Comparison of ENCODE assay signal across 24 mouse cellular contexts in genomic region chr13:57169621-57170020, GRCm38 (mm10).
DNase-seq lines count a peak whose midpoint lies in the region; ATAC-seq and TF ChIP-seq lines count a peak whose summit lies in the region.
"Had no signal": no experiment of that assay in that cellular context is flagged by ENCODE, and none has a peak within 500 bp of the region (broad histone marks: within the 10 kb centered on the region; RNA-seq: fewer than 3 reads in every experiment).

No protein-coding gene starts in this region.

- H3K27ac ChIP-seq in forebrain, embryonic 11.5 days (ENCODE audit: low read depth, low read length), result no peak overlapping the region
- no peak overlapping the region for H3K27ac ChIP-seq in forebrain, postnatal 0 days (ENCODE audit: low read depth, low read length)
- no peak overlapping the region for H3K27ac ChIP-seq in hindbrain, embryonic 14.5 days
- no peak overlapping the region for H3K27ac ChIP-seq in intestine, embryonic 16.5 days (ENCODE audit: low read length)
- H3K27ac ChIP-seq: embryonic facial prominence, embryonic 15.5 days; hindbrain, embryonic 10.5 days; limb, embryonic 15.5 days; liver, embryonic 14.5 days; stomach, postnatal 0 days had no signal

- no peaks in the 10 kb centered on the region for H3K36me3 ChIP-seq in forebrain, embryonic 11.5 days (ENCODE audit: control insufficient read depth, insufficient read depth, low read length)
- no peaks in the 10 kb centered on the region for H3K36me3 ChIP-seq in forebrain, postnatal 0 days (ENCODE audit: insufficient read depth)
- no peaks in the 10 kb centered on the region for H3K36me3 ChIP-seq in hindbrain, embryonic 14.5 days (replicated peaks; ENCODE audit: control insufficient read depth, insufficient read depth)
- no peaks in the 10 kb centered on the region for H3K36me3 ChIP-seq in intestine, embryonic 16.5 days (ENCODE audit: control insufficient read depth, insufficient read depth, low read length)
- H3K36me3 ChIP-seq: embryonic facial prominence, embryonic 15.5 days; heart, embryonic 12.5 days; hindbrain, embryonic 10.5 days; limb, embryonic 15.5 days had no signal

- H3K4me1 ChIP-seq in forebrain, embryonic 11.5 days (replicated peaks; ENCODE audit: control insufficient read depth, insufficient read depth, low read length), result no peaks in the 10 kb centered on the region
- no peaks in the 10 kb centered on the region for H3K4me1 ChIP-seq in forebrain, postnatal 0 days (ENCODE audit: insufficient read depth)
- no peaks in the 10 kb centered on the region for H3K4me1 ChIP-seq in hindbrain, embryonic 14.5 days (replicated peaks; ENCODE audit: control insufficient read depth, insufficient read depth, low read length)
- H3K4me1 ChIP-seq in intestine, embryonic 16.5 days (ENCODE audit: control insufficient read depth, insufficient read depth, low read length), result no peaks in the 10 kb centered on the region
- H3K4me1 ChIP-seq: embryonic facial prominence, embryonic 15.5 days; heart, embryonic 12.5 days; limb, embryonic 15.5 days had no signal

- WGBS in forebrain, embryonic 11.5 days, result 86% methylated on average over 2 of the region's 2 CpGs
- WGBS in forebrain, postnatal 0 days, result 72% methylated on average over 2 of the region's 2 CpGs
- 92% methylated on average over 2 of the region's 2 CpGs for WGBS in hindbrain, embryonic 14.5 days
- 93% methylated on average over 2 of the region's 2 CpGs for WGBS in intestine, embryonic 16.5 days

- H3K27me3 ChIP-seq in forebrain, embryonic 11.5 days (ENCODE audit: control insufficient read depth, insufficient read depth, low read length), result no peaks in the 10 kb centered on the region
- no peaks in the 10 kb centered on the region for H3K27me3 ChIP-seq in forebrain, postnatal 0 days (ENCODE audit: insufficient read depth, low read length)
- H3K27me3 ChIP-seq in hindbrain, embryonic 14.5 days (ENCODE audit: control insufficient read depth, insufficient read depth, low read length), result no peaks in the 10 kb centered on the region
- H3K27me3 ChIP-seq in intestine, embryonic 16.5 days (replicated peaks; ENCODE audit: control insufficient read depth, insufficient read depth, low read length), result no peaks in the 10 kb centered on the region
- H3K27me3 ChIP-seq: embryonic facial prominence, embryonic 15.5 days; heart, embryonic 12.5 days; limb, embryonic 15.5 days had no signal

- intact Hi-C loops in left cerebral cortex, postnatal 4 days (cut with DNase I), result no loop called here

- no peak overlapping the region for H3K9ac ChIP-seq in forebrain, embryonic 11.5 days (ENCODE audit: low read length)
- H3K9ac ChIP-seq in forebrain, postnatal 0 days, result no peak overlapping the region
- H3K9ac ChIP-seq in hindbrain, embryonic 14.5 days, result no peak overlapping the region
- H3K9ac ChIP-seq in intestine, embryonic 16.5 days (ENCODE audit: low read depth, low read length), result no peak overlapping the region
- H3K9ac ChIP-seq: embryonic facial prominence, embryonic 15.5 days; heart, embryonic 12.5 days; limb, embryonic 15.5 days; liver, embryonic 14.5 days; lung, embryonic 14.5 days had no signal

- no peak for ATAC-seq in forebrain, embryonic 11.5 days (replicated peaks; ENCODE audit: low FRiP score)
- no peak for ATAC-seq in forebrain, postnatal 0 days
- no peak for ATAC-seq in hindbrain, embryonic 14.5 days (ENCODE audit: low FRiP score)
- ATAC-seq in intestine, embryonic 16.5 days, result no peak
- ATAC-seq: forebrain, embryonic 16.5 days had no signal

- DNase-seq in forebrain, embryonic 11.5 days (ENCODE audit: low spot score), result peak; percentile 23
- no peak for DNase-seq in forebrain, postnatal 0 days
- peak; percentile 19 for DNase-seq in left cerebral cortex, postnatal 4 days
- no peak for DNase-seq in left cerebral cortex, adult 8-10 months (ENCODE audit: low spot score in 2 of 2)
- DNase-seq in cerebellum, postnatal 14 days, result peak; percentile 59 to 71
- DNase-seq in hindbrain, embryonic 14.5 days (ENCODE audit: low spot score), result no peak
- DNase-seq: adrenal gland, postnatal 14 days; heart, postnatal 10 days; kidney, adult 11 months; kidney, postnatal 4 days; lung, embryonic 14.5 days; lung, postnatal 36 days; midbrain, embryonic 14.5 days; right cerebral cortex, postnatal 14 days; thymus, adult 2 months; thymus, postnatal 4 days had no signal

- H3K4me3 ChIP-seq in forebrain, embryonic 11.5 days (ENCODE audit: low read depth, low read length), result no peak overlapping the region
- no peak overlapping the region for H3K4me3 ChIP-seq in forebrain, postnatal 0 days (ENCODE audit: low read depth, low read length)
- H3K4me3 ChIP-seq in hindbrain, embryonic 14.5 days (replicated peaks; ENCODE audit: low read length), result no peak overlapping the region
- H3K4me3 ChIP-seq in intestine, embryonic 16.5 days (ENCODE audit: low read length), result no peak overlapping the region
- H3K4me3 ChIP-seq: embryonic facial prominence, embryonic 15.5 days; heart, embryonic 12.5 days; hindbrain, embryonic 10.5 days; limb, embryonic 15.5 days had no signal

- TF ChIP-seq CTCF in forebrain, postnatal 0 days (IDR thresholded peaks at IDR 0.05; ENCODE audit: low read depth), result no peak

- no peaks in the 10 kb centered on the region for H3K9me3 ChIP-seq in forebrain, embryonic 11.5 days (ENCODE audit: control insufficient read depth, low read length)
- no peaks in the 10 kb centered on the region for H3K9me3 ChIP-seq in forebrain, postnatal 0 days (ENCODE audit: low read length)
- H3K9me3 ChIP-seq in hindbrain, embryonic 14.5 days (ENCODE audit: control insufficient read depth, low read length), result no peaks in the 10 kb centered on the region
- H3K9me3 ChIP-seq in intestine, embryonic 16.5 days (ENCODE audit: control insufficient read depth, low read length), result no peaks in the 10 kb centered on the region
- H3K9me3 ChIP-seq: embryonic facial prominence, embryonic 15.5 days; heart, embryonic 12.5 days; hindbrain, embryonic 10.5 days; limb, embryonic 15.5 days had no signal

- no peak overlapping the region for H3K4me2 ChIP-seq in forebrain, embryonic 11.5 days (ENCODE audit: low read depth, low read length, severe bottlenecking)
- no peak overlapping the region for H3K4me2 ChIP-seq in forebrain, postnatal 0 days (ENCODE audit: low read depth)
- H3K4me2 ChIP-seq in hindbrain, embryonic 14.5 days (replicated peaks), result no peak overlapping the region
- H3K4me2 ChIP-seq in intestine, embryonic 16.5 days (ENCODE audit: low read depth, low read length), result no peak overlapping the region
- H3K4me2 ChIP-seq: embryonic facial prominence, embryonic 15.5 days; heart, embryonic 12.5 days; limb, embryonic 15.5 days; lung, embryonic 14.5 days had no signal

Comparison
In these comparisons a context has a peak if more than half of its experiments do, and no peak if none do; other contexts are left out.
1. DNase-seq: peak in forebrain, embryonic 11.5 days (single experiment), left cerebral cortex, postnatal 4 days (single experiment) and cerebellum, postnatal 14 days (2 of 2); none in forebrain, postnatal 0 days (single experiment), left cerebral cortex, adult 8-10 months (0 of 2) and hindbrain, embryonic 14.5 days (single experiment).